Mouse (Mus musculus) E14TG2a.4 (cell line): ENCODE data around the gene Col2a1.

ENCODE experiments used
- CTCF ChIP-seq: conservative IDR thresholded peaks from 2 replicates; pipeline ENCODE4 v1.5.1; 2014; ENCODE audit warnings: low read length
- POU5F1 ChIP-seq: IDR thresholded peaks from 2 replicates; pipeline ENCODE4 v1.6.1; 2014; ENCODE audit warnings: low read length, borderline replicate concordance

DNA sequence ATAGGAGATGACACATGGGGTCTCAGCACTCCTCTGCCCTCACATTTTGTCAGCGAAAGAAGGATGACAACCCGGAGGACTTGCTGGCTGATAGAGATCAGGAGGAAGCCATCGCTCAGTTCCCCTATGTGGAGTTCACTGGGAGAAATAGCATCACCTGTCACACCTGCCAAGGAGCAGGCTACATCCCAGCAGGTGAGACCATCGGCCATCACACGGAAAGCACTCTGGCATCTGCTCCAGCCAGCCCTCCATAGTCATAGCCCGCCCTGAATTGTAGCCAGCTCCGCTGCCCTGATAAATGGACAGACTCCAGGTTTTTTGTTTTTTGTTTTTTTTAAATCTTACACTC is 39.7 kb downstream of the Col2a1 start:
- no peak for TF ChIP-seq CTCF
- no peak for TF ChIP-seq POU5F1
